Mouse (Mus musculus): ENCODE measurements around the gene Sema4d. TPM values are rescaled to one million over a fixed set of nuclear protein-coding genes. Genes with fewer than 3 reads are reported as not detected.

Gene Sema4d
- total and polyA plus RNA-seq, 3 experiments, result 12.8 to 67.1 (median 16.7) TPM

- Histone ChIP-seq H3K4me1 (ENCODE audit: control insufficient read depth in 1 of 2, insufficient read depth in 2 of 2) (peaks cover 59 to 95% of the 10 kb centered on the region in 2 experiments), H3K27ac (ENCODE audit: insufficient read depth, low read depth) (peak overlapping the region; percentile 90)
Measured at GRCm38 (mm10) chr13:51747069-51747468, 46.5 kb downstream of the Sema4d start.

GRCm38 (mm10) chr13:51745862-51746261, 47.7 kb downstream of the Sema4d start:
- Histone ChIP-seq H3K27ac (ENCODE audit: insufficient read depth, low read depth) (no peak overlapping the region), H3K36me3 (replicated peaks in 1 of 2; ENCODE audit: control insufficient read depth in 1 of 2, insufficient read depth in 1 of 2, low read length in 1 of 2) (peaks cover 0 to 39% of the 10 kb centered on the region in 2 experiments)
- no peak for TF ChIP-seq KAT2A (IDR thresholded peaks at IDR 0.05; ENCODE audit: insufficient replicate concordance, low read length)
- no peak for TF ChIP-seq MEF2A (IDR thresholded peaks at IDR 0.05; ENCODE audit: borderline replicate concordance, low read depth, low read length)
- TF ChIP-seq PAX5 (IDR thresholded peaks at IDR 0.05; ENCODE audit: low read length), result no peak
- TF ChIP-seq MAZ (IDR thresholded peaks at IDR 0.05; ENCODE audit: low read depth, low read length), result no peak
- TF ChIP-seq JUND (conservative IDR thresholded peaks at IDR 0.05; ENCODE audit: low read depth, low read length), result no peak
- TF ChIP-seq EP300 (IDR thresholded peaks at IDR 0.05; ENCODE audit: low read length), result no peak

More at GRCm38 (mm10) chr13:51747069-51747468, 46.5 kb downstream of the Sema4d start:
- H3K4me2 ChIP-seq (ENCODE audit: insufficient read depth, low read depth, poor library complexity, severe bottlenecking), result peak overlapping the region; percentile 96
- dilution Hi-C loops (cut with MboI; ENCODE audit: extremely low pct_ligation_motif_present, extremely low pct_unique_long_range_greater_than_20kb, low sequenced_read_pairs), result no loop called here
- TF ChIP-seq BHLHE40 (IDR thresholded peaks at IDR 0.05; ENCODE audit: low read depth, low read length), result peak; percentile 34; the same call in 1 of the 2 replicates
- no peak for TF ChIP-seq SMC3 (IDR thresholded peaks at IDR 0.05; ENCODE audit: low read depth, low read length)
- peak; percentile 20; the same call in 1 of the 2 replicates for TF ChIP-seq EP300 (IDR thresholded peaks at IDR 0.05; ENCODE audit: low read length)
- TF ChIP-seq TBP (conservative IDR thresholded peaks at IDR 0.05; ENCODE audit: low read depth, low read length), result 0 out of 2 replicates have a peak, but pooled peaks have one; percentile 44
- TF ChIP-seq MYC (IDR thresholded peaks at IDR 0.05; ENCODE audit: low read depth, low read length), result 0 out of 2 replicates have a peak, but pooled peaks have one; percentile 27
- TF ChIP-seq SIN3A (IDR thresholded peaks at IDR 0.05; ENCODE audit: low read length), result peak; percentile 30; the same call in 1 of the 2 replicates
- 0 out of 2 replicates have a peak, but pooled peaks have one; percentile 13 for TF ChIP-seq TCF12 (IDR thresholded peaks at IDR 0.05; ENCODE audit: low read depth, low read length)
- TF ChIP-seq ETS1 (conservative IDR thresholded peaks at IDR 0.05; ENCODE audit: low read depth, low read length), result 0 out of 2 replicates have a peak, but pooled peaks have one; percentile 7
- no peak for TF ChIP-seq ZC3H11A (IDR thresholded peaks at IDR 0.05; ENCODE audit: low read depth, low read length)
- TF ChIP-seq ZKSCAN1 (IDR thresholded peaks at IDR 0.05; ENCODE audit: borderline replicate concordance, low read depth, low read length), result no peak
- no peak for TF ChIP-seq MAFK (IDR thresholded peaks at IDR 0.05; ENCODE audit: insufficient replicate concordance, low read length)
- no peak for DNase-seq (ENCODE audit: extremely low read depth)
- H3K9me3 ChIP-seq (replicated peaks; ENCODE audit: low read length), result peaks cover 6% of the 10 kb centered on the region
- H3K9ac ChIP-seq (ENCODE audit: insufficient read depth, low read depth), result peak overlapping the region; percentile 68
- peak overlapping the region; percentile 33 to 56 (median 53) for H3K4me3 ChIP-seq (replicated peaks in 1 of 3; ENCODE audit: low read depth in 2 of 3, low read length in 2 of 3, poor library complexity in 1 of 3)
- H3K36me3 ChIP-seq (replicated peaks in 1 of 2; ENCODE audit: control insufficient read depth in 1 of 2, insufficient read depth in 1 of 2, low read length in 1 of 2), result peaks cover 0 to 39% of the 10 kb centered on the region in 2 experiments
- H3K79me2 ChIP-seq (replicated peaks; ENCODE audit: control insufficient read depth, extremely low read depth, insufficient read depth, poor library complexity, severe bottlenecking), result peaks cover 7% of the 10 kb centered on the region; the same call in 1 of the 2 replicates
- no peaks in the 10 kb centered on the region for H3K27me3 ChIP-seq (replicated peaks)
- in situ Hi-C loops (cut with MboI; ENCODE audit: low pct_ligation_motif_present, low pct_unique_long_range_greater_than_20kb, low sequenced_read_pairs), result no loop called here

More at GRCm38 (mm10) chr13:51745862-51746261, 47.7 kb downstream of the Sema4d start:
- in situ Hi-C loops (cut with MboI; ENCODE audit: low pct_ligation_motif_present, low pct_unique_long_range_greater_than_20kb, low sequenced_read_pairs) (no loop called here), dilution Hi-C loops (cut with MboI; ENCODE audit: extremely low pct_ligation_motif_present, extremely low pct_unique_long_range_greater_than_20kb, low sequenced_read_pairs) (no loop called here)
- Histone ChIP-seq H3K27me3 (replicated peaks) (no peaks in the 10 kb centered on the region), H3K4me3 (replicated peaks in 1 of 3; ENCODE audit: low read depth in 2 of 3, low read length in 2 of 3, poor library complexity in 1 of 3) (no peak overlapping the region), H3K4me1 (ENCODE audit: control insufficient read depth in 1 of 2, insufficient read depth in 2 of 2) (peaks cover 60 to 95% of the 10 kb centered on the region in 2 experiments), H3K79me2 (replicated peaks; ENCODE audit: control insufficient read depth, extremely low read depth, insufficient read depth, poor library complexity, severe bottlenecking) (peaks cover 7% of the 10 kb centered on the region), H3K4me2 (ENCODE audit: insufficient read depth, low read depth, poor library complexity, severe bottlenecking) (no peak overlapping the region), H3K9ac (ENCODE audit: insufficient read depth, low read depth) (no peak overlapping the region), H3K9me3 (replicated peaks; ENCODE audit: low read length) (peaks cover 6% of the 10 kb centered on the region)
- no peak for DNase-seq (ENCODE audit: extremely low read depth)

Measured in CH12.LX (cell line).